Mouse (Mus musculus): ENCODE measurements around the gene Dglucy. TPM values are rescaled to one million over a fixed set of nuclear protein-coding genes. Genes with fewer than 3 reads are reported as not detected.

Dglucy gene
- total RNA-seq (2015) (12.5 and 15.1 TPM in 2 replicates), total RNA-seq (2017) (13.1 and 15.3 TPM in 2 replicates)

DNA sequence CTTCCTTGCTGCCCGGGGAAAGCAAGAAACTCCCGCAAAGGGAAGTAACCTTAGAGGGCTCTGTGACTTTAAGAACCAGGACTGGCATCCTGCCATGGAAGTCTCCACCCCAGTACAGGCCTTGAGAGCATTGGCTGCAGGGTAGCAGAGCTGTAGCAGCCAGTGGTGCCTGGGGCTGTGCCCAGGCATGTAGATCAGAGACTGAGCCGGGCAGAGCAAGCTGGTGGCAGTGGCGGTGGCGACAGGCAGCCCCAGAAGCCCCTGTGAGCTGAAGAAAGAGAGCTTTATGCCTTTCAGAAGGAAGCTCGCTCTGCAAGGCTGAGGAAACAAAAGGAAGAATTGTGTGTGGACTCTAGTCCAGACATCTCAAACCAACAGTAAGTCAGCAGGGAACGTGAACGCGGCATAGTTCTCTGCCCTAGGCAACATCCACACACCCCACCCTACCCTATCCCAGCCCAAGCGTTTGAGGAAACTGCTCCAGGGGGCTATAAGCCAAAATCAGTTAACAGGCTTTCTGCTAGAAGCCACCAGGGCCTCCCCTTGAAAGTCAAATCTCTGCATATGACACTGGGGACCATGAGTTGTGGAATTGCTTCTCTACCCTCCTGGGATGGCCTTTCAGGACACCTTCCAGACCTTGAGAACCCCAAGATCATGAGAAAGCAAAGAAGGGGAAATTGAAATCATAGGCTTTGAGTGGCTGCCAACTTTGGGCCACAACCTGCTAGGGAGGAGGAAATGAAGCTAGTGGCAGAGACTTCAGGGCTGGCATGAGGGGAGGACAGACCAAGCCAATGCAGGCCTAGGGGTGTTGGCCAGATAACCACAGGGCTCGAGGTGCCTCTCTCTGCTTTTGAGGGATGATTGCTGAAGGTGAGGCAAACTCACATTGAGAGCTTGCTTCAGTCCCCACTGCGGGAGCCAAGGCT is at the start of gene Dglucy:
TSS of gene Dglucy (plus strand) at position 124 of the 932 bp plus-strand sequence.
- peak; percentile 61 for ATAC-seq (replicated peaks; ENCODE audit: poor library complexity)

GRCm38 (mm10) chr12:100735156-100735555 is 43.7 kb upstream of the Dglucy start:
- no peak for ATAC-seq (replicated peaks; ENCODE audit: poor library complexity)

DNA sequence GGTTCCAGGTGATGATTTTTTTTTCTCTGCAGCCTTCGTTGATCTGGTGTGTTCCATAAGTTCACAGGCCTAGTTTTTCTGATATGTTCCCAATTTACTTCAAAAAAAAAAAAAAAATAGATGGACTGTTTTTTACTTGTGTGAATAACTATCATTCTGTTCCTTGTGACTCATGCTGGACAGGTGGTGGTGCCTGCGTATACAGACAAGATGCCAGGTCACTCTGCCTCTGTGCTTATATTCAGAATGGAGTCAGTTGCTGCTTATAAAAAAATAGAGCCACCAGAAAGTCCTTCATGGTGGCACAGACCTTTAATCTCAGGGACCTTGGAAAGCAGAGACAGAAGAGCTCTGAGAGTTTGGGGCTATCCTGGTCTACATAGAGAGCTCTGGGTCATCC is 43.3 kb upstream of the Dglucy start:
- no peak for ATAC-seq (replicated peaks; ENCODE audit: poor library complexity)

GRCm38 (mm10) chr12:100738498-100738897 is 40.4 kb upstream of the Dglucy start:
- no peak for ATAC-seq (replicated peaks; ENCODE audit: poor library complexity)

- ATAC-seq (replicated peaks; ENCODE audit: poor library complexity): no peak
These were observed 39.8 kb upstream of the Dglucy start for GRCm38 (mm10) chr12:100739011-100739570.

DNA sequence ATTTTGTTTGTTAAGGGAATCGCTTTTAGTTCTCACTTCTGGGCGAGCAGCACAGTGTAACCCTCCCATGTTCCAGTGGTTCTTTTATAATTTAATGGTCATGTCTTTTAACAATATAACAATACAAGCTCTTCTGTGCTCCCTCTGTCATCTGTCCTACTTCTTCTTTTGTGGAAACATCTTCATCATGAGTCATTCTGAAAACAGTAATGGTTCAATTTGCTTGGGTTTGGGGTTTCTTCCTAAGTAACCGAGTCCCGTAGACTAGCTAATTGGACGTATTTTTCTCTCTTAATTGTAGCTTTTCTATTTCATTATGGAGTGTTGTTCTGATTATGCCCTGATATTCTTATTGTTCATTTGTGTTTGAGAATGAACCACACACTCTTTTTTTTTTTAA is 38.5 kb upstream of the Dglucy start:
- ATAC-seq (replicated peaks; ENCODE audit: poor library complexity): peak; percentile 44

DNA sequence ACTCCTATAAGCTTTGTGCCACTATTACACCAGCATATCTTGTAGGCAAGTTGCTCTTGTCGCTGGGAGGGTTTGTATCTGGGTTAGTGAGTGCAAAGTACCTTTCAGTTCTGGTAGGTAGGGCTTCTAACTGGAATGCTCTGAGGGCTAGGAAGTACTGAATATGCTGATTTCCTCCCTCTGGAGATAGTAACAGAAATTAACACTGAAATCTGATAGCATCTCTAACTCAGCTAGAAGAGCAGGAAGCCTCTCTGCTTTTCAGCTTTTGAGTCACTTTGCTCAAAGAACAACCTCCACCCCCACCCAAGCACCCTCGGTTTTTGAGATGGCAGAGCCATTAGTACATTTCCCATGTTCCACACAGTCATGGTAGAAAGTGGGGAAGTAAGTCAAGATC is 36.4 kb upstream of the Dglucy start:
- ATAC-seq (replicated peaks; ENCODE audit: poor library complexity): no peak

DNA sequence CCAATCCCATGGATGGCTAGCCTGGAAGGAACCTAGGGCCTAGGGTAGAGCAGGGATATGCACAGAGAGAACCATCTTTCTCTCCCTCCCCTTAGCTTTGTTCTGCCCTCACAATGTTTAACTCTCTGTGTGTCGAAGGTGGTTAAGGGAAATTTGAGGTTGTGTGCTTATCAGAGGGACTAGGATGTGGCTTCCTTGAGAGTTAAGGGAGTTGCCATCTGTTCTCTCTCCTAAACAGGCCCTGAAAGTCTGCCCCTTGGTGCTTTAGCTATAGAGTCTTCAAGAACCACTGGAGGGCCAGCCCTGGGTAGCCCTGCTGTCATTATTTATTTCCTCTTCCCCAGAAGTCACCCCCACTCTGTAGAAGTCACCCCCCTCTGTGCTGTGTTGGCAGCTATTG is 25.9 kb upstream of the Dglucy start:
- peak; percentile 79 for ATAC-seq (replicated peaks; ENCODE audit: poor library complexity)

- ATAC-seq (replicated peaks; ENCODE audit: poor library complexity): peak; percentile 59
These were observed 25.1 kb upstream of the Dglucy start for GRCm38 (mm10) chr12:100753716-100754115.

DNA sequence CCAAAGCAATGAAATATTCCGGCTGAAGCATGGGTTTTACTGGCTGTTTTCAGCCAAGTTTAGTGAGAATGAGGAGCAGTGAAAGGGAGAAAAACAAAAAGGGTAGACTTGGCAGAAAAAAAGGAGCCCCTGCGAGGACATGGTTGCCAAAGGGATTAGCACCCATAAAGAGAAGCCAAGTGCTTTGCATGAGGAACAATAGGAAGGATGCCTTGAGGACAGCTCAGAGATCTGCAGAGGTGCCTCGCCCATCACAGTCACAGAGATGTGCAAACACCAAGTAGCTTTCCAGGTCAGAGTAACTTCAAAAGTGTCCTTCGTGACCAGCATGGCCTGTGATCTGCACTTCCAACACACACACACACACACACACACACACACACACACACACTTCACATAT is 21.4 kb upstream of the Dglucy start:
- ATAC-seq (replicated peaks; ENCODE audit: poor library complexity): no peak

DNA sequence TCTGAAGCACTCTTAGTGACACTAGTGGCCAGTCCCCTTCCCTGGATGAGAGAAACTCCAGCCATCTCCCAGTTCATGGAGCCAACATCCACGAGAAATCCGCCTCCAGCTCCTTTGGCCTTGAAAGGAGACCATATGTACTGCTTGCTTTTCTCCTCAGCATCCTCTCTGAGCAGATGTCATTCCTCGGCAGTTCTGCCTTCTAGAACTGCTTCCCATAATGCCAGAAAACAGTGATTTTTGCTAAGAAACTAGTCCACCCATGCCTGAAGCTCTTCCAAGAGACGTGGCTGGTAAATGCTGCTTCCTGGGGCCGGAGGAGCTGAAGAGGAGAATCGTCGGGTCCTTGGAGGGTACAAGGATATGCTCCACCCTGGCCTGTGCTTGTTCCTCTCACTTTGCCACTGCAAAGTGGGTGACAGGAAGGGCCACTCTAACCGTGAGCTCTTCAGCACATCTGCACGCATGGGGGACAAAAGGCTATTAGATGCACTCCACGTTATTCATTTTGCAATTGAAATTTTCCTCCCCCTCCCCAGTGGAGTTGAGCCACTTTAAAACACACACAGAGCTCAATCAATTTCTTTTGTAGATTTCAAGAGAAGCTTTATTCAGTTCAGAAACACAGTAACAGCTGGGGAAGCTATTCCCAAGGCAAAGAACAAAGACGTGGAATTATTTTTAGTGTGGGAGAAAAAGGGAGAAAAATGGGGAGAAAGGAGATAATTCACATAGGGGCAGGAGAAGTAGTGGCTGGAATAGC is 16.0 kb upstream of the Dglucy start:
- no peak for ATAC-seq (replicated peaks; ENCODE audit: poor library complexity)

DNA sequence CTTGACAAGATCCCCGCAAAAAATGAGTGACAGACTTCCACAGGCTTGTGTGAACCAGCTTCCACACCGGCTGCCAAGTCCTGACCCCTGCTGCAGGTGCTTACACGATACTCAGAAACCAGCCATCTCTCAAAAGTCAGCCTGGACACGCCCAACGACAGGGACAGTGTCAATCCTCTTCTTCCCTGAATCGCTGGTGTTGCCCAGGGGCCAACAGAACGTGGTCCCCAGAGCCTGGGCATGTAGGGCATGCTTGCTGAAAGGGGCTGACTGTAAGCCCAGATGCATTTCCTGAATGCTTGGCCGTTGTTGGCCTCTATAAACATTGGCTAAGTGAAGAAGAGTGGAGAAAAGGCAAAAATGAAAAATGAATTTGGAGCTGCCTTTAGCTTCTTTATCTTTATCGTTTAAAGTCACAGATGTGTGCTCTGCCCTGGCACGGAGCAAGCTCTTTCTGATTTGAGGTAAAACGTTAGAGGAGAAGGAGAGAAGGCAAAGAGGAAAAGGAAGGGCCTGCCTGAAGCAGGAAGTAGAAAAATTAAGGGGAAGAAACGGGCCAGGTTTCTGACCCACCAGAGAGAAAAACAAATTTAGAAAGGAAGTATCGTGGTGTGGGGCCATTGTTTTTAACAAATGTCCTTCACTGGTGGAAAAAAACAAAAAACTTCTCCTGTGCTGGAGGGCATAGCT is 14.4 kb upstream of the Dglucy start:
- ATAC-seq (replicated peaks; ENCODE audit: poor library complexity): peak; percentile 82

GRCm38 (mm10) chr12:100769871-100770270 is 9.0 kb upstream of the Dglucy start:
- ATAC-seq (replicated peaks; ENCODE audit: poor library complexity): no peak

- ATAC-seq (replicated peaks; ENCODE audit: poor library complexity): no peak
These were observed 8.1 kb upstream of the Dglucy start for GRCm38 (mm10) chr12:100770765-100771164.

DNA sequence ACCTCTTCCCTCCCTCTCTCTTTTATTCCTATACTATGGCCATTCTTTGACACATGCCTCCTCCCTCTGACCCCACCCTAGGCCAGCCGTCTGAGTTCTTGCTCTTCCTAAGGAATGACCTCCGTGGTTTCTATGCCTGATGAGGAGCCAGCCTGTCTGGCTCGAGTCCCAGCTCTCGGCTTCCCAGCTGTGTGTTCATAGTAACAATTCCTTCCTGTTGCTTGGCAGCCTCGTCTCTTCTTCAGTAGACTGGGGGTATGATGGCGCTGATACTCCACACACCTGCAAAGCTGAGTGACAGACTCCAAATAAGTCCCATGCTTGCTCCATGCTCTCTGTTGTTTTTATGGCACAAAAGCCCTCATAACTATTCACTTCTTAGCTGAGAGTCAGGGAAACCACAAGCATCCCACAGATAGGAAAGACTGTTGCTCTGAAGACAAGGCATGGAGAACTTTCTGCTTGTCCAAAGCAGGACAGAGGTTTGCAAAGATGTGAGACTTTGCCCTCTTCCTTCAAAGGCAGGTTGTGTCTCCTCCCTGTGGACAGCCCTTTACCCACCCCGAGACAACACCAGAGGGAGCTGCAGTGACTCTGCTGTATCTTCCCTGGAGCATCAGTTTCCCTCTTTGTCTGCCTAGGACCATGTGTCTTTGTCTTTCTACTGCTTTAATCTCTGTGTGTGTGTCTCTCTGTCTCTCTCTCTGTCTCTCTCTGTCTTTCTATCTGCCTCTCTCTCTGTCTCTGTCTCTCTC is 6.5 kb upstream of the Dglucy start:
- ATAC-seq (replicated peaks; ENCODE audit: poor library complexity): peak; percentile 56

- ATAC-seq (replicated peaks; ENCODE audit: poor library complexity): no peak
These were observed 4.1 kb upstream of the Dglucy start for GRCm38 (mm10) chr12:100774756-100775155.

GRCm38 (mm10) chr12:100775291-100775690 is 3.6 kb upstream of the Dglucy start:
- ATAC-seq (replicated peaks; ENCODE audit: poor library complexity): no peak

DNA sequence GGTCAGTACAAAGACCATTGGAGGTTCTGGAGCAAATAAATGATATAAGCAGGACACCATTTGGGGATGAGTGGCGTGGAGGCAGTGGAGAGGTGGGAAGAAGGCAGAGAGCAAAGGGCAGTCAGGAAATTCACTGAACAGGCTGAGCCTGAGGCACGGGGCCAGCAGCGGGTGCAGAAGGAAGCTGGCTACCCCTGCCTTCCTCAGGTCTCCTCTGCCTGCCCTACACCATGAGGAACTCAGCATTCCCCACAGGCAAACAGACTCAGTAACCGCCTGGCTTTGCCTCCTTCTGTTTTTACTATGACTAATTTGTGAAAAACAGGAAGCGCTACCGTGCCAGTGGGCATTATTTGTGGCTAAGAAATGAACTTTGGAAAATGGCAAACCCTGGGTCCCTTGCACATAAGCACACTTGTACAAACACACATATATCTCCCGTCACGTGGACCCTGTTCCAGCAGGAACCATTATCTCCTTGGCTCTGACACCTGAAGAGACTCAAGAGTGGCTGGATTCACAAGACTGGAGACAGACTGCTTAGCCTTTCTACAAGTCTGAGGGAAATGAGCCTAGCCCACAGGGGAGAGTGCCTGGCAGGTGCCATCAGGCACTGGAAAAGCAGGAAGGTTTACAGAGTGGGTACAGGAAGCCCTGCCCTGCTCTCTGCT is 2.8 kb upstream of the Dglucy start:
- ATAC-seq (replicated peaks; ENCODE audit: poor library complexity): peak; percentile 51

DNA sequence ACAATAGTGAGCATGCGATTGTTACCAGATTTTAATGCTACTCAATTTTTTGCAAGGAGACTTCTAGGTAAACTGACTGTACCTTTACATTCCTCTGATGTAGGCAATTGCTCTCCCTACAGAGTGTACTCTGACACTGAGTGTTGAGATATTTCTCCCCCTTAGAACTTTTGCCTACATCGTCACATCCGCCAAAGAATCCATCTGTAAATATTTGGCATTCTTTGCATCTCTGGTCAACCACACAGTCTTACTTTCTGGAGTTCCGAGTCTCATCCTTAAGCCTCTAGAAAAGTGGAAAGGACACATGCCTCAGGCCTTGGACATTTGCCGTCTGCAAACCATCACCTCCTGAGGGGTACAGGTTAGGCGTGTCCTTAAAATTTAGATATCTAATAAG is 1.9 kb upstream of the Dglucy start:
- ATAC-seq (replicated peaks; ENCODE audit: poor library complexity): no peak

All from megakaryocyte progenitor cell, adult 5-6 weeks (primary cell).